Mouse (Mus musculus) stomach, postnatal 0 days (tissue): ENCODE measurements at regions not wholly inside any gene's neighbourhood (a gene's known extent, or its start where the extent isn't known, plus 50 kb on each side); places are given as distances from the start of the nearest gene placed in this dataset.

Experiments used
- CTCF ChIP-seq: IDR thresholded peaks from 2 replicates; pipeline ENCODE4 v1.5.1; 2016; ENCODE audit warnings: antibody characterized with exemption, low read depth, mild to moderate bottlenecking, moderate library complexity
- EP300 ChIP-seq: optimal IDR thresholded peaks from 2 replicates; pipeline ENCODE3; 2016; ENCODE audit warnings: antibody characterized with exemption

DNA sequence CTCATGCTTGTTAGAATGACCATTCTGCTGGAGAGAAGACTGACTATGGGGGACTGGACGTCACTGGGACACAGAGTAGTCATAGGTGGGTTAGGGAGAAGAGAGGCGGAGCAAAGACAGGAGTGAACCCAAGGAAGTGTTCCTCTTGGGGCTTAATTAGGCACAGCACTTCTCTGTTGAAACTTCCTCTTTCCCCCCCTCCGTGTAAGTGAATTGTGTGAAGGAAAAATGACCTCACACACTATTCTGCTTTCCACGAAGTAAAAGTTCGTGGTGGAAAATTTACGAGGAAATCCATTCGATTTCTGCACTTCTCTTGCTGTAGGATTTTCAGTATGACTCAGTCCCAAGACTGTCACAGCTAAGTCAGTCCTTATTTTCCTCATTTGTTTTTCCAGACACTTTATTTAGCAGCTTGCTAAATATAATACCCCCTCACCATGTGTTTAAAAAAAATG lies 49.9 kb upstream of the Ado start:
- TF ChIP-seq CTCF: no peak
- TF ChIP-seq EP300: no peak
